Mouse (Mus musculus): ENCODE measurements around the gene Acsf2. TPM values are rescaled to one million over a fixed set of nuclear protein-coding genes. Genes with fewer than 3 reads are reported as not detected.

The Acsf2 gene
- total and polyA plus RNA-seq, 3 experiments, result 4.5 to 25.7 (median 7.5) TPM

DNA sequence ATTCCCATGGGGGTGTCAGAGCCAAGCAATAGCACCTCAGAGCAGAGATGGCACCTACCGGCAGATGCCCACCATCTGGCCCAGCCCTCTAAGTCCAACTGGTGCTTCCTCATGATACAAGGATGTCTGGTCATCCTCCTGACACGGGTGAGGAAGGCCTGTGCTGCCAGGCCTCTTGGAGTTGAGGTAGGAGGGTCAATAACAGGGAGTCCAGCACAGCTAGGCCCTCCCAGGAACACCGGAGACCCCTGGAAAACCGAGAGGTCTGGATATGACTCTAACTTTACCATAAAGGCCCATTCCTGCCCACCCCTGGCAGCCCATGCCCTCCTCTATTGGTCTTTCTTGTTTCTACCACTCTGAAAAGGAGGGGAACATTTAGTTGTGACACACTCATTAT lies 59.3 kb downstream of the Acsf2 start:
- Histone ChIP-seq H3K27me3 (replicated peaks) (no peaks in the 10 kb centered on the region), H3K79me2 (replicated peaks; ENCODE audit: control insufficient read depth, extremely low read depth, insufficient read depth, poor library complexity, severe bottlenecking) (no peaks in the 10 kb centered on the region), H3K27ac (ENCODE audit: insufficient read depth, low read depth) (no peak overlapping the region), H3K4me1 (ENCODE audit: control insufficient read depth in 1 of 2, insufficient read depth in 2 of 2) (peaks cover 0 to 14% of the 10 kb centered on the region in 2 experiments; a peak in 2 of 4 replicates), H3K36me3 (replicated peaks in 1 of 2; ENCODE audit: control insufficient read depth in 1 of 2, insufficient read depth in 1 of 2, low read length in 1 of 2) (peaks cover 3 to 58% of the 10 kb centered on the region in 2 experiments), H3K9ac (ENCODE audit: insufficient read depth, low read depth) (no peak overlapping the region), H3K4me3 (replicated peaks in 1 of 3; ENCODE audit: low read depth in 2 of 3, low read length in 2 of 3, poor library complexity in 1 of 3) (no peak overlapping the region), H3K9me3 (replicated peaks; ENCODE audit: low read length) (no peaks in the 10 kb centered on the region), H3K4me2 (ENCODE audit: insufficient read depth, low read depth, poor library complexity, severe bottlenecking) (no peak overlapping the region)
- dilution Hi-C loops (cut with MboI; ENCODE audit: extremely low pct_ligation_motif_present, extremely low pct_unique_long_range_greater_than_20kb, low sequenced_read_pairs) (no loop called here), in situ Hi-C loops (cut with MboI; ENCODE audit: low pct_ligation_motif_present, low pct_unique_long_range_greater_than_20kb, low sequenced_read_pairs) (no loop called here)
- DNase-seq (ENCODE audit: extremely low read depth), result no peak
- no peak for TF ChIP-seq JUND (conservative IDR thresholded peaks at IDR 0.05; ENCODE audit: low read depth, low read length)
- no peak for TF ChIP-seq POLR2A (IDR thresholded peaks at IDR 0.05; ENCODE audit: low read depth, low read length)
- no peak for TF ChIP-seq MEF2A (IDR thresholded peaks at IDR 0.05; ENCODE audit: borderline replicate concordance, low read depth, low read length)

DNA sequence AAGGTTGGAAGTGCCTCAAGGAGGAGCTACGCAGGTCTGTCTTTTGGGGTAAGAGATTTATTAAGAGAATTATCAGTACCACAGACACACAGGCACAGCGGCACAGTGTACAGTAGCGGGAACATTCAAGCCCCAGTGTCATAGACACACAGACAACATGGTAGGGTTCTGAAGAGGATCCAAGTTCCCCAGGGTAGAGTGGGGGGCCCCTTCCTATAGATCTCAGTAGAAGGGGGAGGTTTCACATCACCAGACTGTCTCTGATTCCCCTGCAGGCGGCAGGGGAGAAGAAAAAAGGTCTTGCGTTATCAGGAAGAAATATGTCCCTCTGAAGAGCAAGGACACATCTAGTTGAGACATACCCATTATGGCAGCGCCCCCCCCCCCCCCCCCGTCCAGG lies 61.9 kb downstream of the Acsf2 start:
- TF ChIP-seq MXI1 (IDR thresholded peaks at IDR 0.05; ENCODE audit: low read depth, low read length) (no peak), MEF2A (IDR thresholded peaks at IDR 0.05; ENCODE audit: borderline replicate concordance, low read depth, low read length) (no peak), KAT2A (IDR thresholded peaks at IDR 0.05; ENCODE audit: insufficient replicate concordance, low read length) (no peak), CHD1 (IDR thresholded peaks at IDR 0.05; ENCODE audit: low read depth, low read length) (no peak), JUN (IDR thresholded peaks at IDR 0.05; ENCODE audit: insufficient read depth, low read depth, low read length) (no peak), RCOR1 (conservative IDR thresholded peaks at IDR 0.05; ENCODE audit: low read depth, low read length) (no peak), ELF1 (IDR thresholded peaks at IDR 0.05; ENCODE audit: low read depth, low read length) (no peak), HCFC1 (IDR thresholded peaks at IDR 0.05; ENCODE audit: low read depth, low read length) (no peak), E2F4 (IDR thresholded peaks at IDR 0.05; ENCODE audit: insufficient replicate concordance, low read depth, low read length) (no peak)
- Histone ChIP-seq H3K4me3 (replicated peaks in 1 of 3; ENCODE audit: low read depth in 2 of 3, low read length in 2 of 3, poor library complexity in 1 of 3) (no peak overlapping the region), H3K79me2 (replicated peaks; ENCODE audit: control insufficient read depth, extremely low read depth, insufficient read depth, poor library complexity, severe bottlenecking) (no peaks in the 10 kb centered on the region), H3K9me3 (replicated peaks; ENCODE audit: low read length) (peaks cover under 1% of the 10 kb centered on the region), H3K27ac (ENCODE audit: insufficient read depth, low read depth) (no peak overlapping the region), H3K36me3 (replicated peaks in 1 of 2; ENCODE audit: control insufficient read depth in 1 of 2, insufficient read depth in 1 of 2, low read length in 1 of 2) (peaks cover 3 to 55% of the 10 kb centered on the region in 2 experiments), H3K4me2 (ENCODE audit: insufficient read depth, low read depth, poor library complexity, severe bottlenecking) (no peak overlapping the region), H3K9ac (ENCODE audit: insufficient read depth, low read depth) (no peak overlapping the region), H3K27me3 (replicated peaks) (no peaks in the 10 kb centered on the region), H3K4me1 (ENCODE audit: control insufficient read depth in 1 of 2, insufficient read depth in 2 of 2) (peaks cover 0 to 11% of the 10 kb centered on the region in 2 experiments; a peak in 2 of 4 replicates)
- dilution Hi-C loops (cut with MboI; ENCODE audit: extremely low pct_ligation_motif_present, extremely low pct_unique_long_range_greater_than_20kb, low sequenced_read_pairs) (no loop called here), in situ Hi-C loops (cut with MboI; ENCODE audit: low pct_ligation_motif_present, low pct_unique_long_range_greater_than_20kb, low sequenced_read_pairs) (loop anchor here (5.0 kb wide), 1 partner anchor 37 kb away; no protein-coding TSS in a partner anchor)
- DNase-seq (ENCODE audit: extremely low read depth), result no peak

DNA sequence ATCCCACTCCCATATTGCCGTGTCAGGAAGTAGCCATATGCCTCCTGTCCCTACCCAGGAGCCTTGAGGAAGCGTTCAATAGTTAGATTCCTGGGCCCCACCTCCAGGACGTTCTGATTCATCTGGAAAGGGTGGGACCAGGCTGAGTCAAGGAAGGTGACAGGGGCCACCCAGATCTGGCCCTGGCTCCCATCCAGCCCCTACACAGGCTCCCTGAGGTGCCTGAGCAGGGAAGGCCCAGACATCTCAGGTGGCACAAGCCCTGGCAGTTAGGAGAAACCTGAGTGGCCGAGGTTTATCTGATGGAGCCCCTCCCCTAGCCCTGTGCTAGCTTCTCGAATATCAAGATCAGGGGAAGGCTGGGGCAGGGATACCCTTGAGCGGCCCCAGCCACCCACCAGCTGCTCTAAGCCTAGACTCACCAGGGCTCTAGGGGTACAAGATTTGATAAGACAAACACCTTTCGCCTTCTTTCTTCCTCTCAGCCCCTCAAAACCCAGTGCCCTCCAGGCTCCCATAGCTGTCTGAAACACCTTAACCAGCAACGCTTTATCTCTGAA lies 62.9 kb downstream of the Acsf2 start:
- Histone ChIP-seq H3K9ac (ENCODE audit: insufficient read depth, low read depth) (no peak overlapping the region), H3K79me2 (replicated peaks; ENCODE audit: control insufficient read depth, extremely low read depth, insufficient read depth, poor library complexity, severe bottlenecking) (no peaks in the 10 kb centered on the region), H3K27ac (ENCODE audit: insufficient read depth, low read depth) (no peak overlapping the region), H3K4me1 (ENCODE audit: control insufficient read depth in 1 of 2, insufficient read depth in 2 of 2) (peaks cover 0 to 11% of the 10 kb centered on the region in 2 experiments; a peak in 2 of 4 replicates), H3K4me3 (replicated peaks in 1 of 3; ENCODE audit: low read depth in 2 of 3, low read length in 2 of 3, poor library complexity in 1 of 3) (no peak overlapping the region), H3K36me3 (replicated peaks in 1 of 2; ENCODE audit: control insufficient read depth in 1 of 2, insufficient read depth in 1 of 2, low read length in 1 of 2) (peaks cover 3 to 47% of the 10 kb centered on the region in 2 experiments), H3K27me3 (replicated peaks) (no peaks in the 10 kb centered on the region), H3K9me3 (replicated peaks; ENCODE audit: low read length) (peaks cover 1% of the 10 kb centered on the region), H3K4me2 (ENCODE audit: insufficient read depth, low read depth, poor library complexity, severe bottlenecking) (no peak overlapping the region)
- in situ Hi-C loops (cut with MboI; ENCODE audit: low pct_ligation_motif_present, low pct_unique_long_range_greater_than_20kb, low sequenced_read_pairs) (loop anchor here (5.0 kb wide), 1 partner anchor 37 kb away; no protein-coding TSS in a partner anchor), dilution Hi-C loops (cut with MboI; ENCODE audit: extremely low pct_ligation_motif_present, extremely low pct_unique_long_range_greater_than_20kb, low sequenced_read_pairs) (no loop called here)
- TF ChIP-seq ZC3H11A (IDR thresholded peaks at IDR 0.05; ENCODE audit: low read depth, low read length) (no peak), ELF1 (IDR thresholded peaks at IDR 0.05; ENCODE audit: low read depth, low read length) (no peak), IRF4 (IDR thresholded peaks at IDR 0.05; ENCODE audit: low read depth, low read length) (no peak), ZNF384 (IDR thresholded peaks at IDR 0.05; ENCODE audit: low read depth, low read length) (no peak), ZKSCAN1 (IDR thresholded peaks at IDR 0.05; ENCODE audit: borderline replicate concordance, low read depth, low read length) (no peak), SIN3A (IDR thresholded peaks at IDR 0.05; ENCODE audit: low read length) (no peak), RAD21 (IDR thresholded peaks at IDR 0.05; ENCODE audit: low read depth, low read length) (no peak), ETS1 (conservative IDR thresholded peaks at IDR 0.05; ENCODE audit: low read depth, low read length) (no peak), E2F4 (IDR thresholded peaks at IDR 0.05; ENCODE audit: insufficient replicate concordance, low read depth, low read length) (no peak), JUN (IDR thresholded peaks at IDR 0.05; ENCODE audit: insufficient read depth, low read depth, low read length) (no peak)
- DNase-seq (ENCODE audit: extremely low read depth), result no peak
